Mouse (Mus musculus) forebrain, embryonic 11.5 days (tissue): ENCODE measurements at regions not wholly inside any gene's neighbourhood (a gene's known extent, or its start where the extent isn't known, plus 50 kb on each side); places are given as distances from the start of the nearest gene placed in this dataset.

Experiments
- ATAC-seq: fragments of 200-750 bp; cut with Nextera tagmentation; replicated peaks from 2 replicates; pipeline ENCODE4 v1.8.0; 2017; ENCODE audit warnings: moderate TSS enrichment; ENCODE audit not compliant: low FRiP score
- DNase-seq: peaks from one replicate; pipeline ENCODE4 v3.0.0-alpha.2; 2017; ENCODE audit warnings: low spot score
- H3K27ac ChIP-seq: fragments of 300-500 bp; sonication (generic); 2 replicates; pipeline ENCODE4 v1.5.1; 2014; ENCODE audit warnings: low read depth, low read length
- H3K27me3 ChIP-seq: fragments of 300-500 bp; sonication (generic); 2 replicates; pipeline ENCODE4 v1.6.1; 2014; ENCODE audit warnings: mild to moderate bottlenecking, low read length, mixed read lengths; ENCODE audit not compliant: control insufficient read depth, insufficient read depth
- H3K36me3 ChIP-seq: fragments of 300-500 bp; sonication (generic); 2 replicates; pipeline ENCODE4 v1.6.1; 2014; ENCODE audit warnings: mild to moderate bottlenecking, low read length, moderate library complexity, mixed read lengths; ENCODE audit not compliant: control insufficient read depth, insufficient read depth
- H3K4me1 ChIP-seq: fragments of 300-500 bp; sonication (generic); replicated peaks from 2 replicates; pipeline ENCODE4 v1.6.1; 2014; ENCODE audit warnings: low read length, mixed read lengths; ENCODE audit not compliant: control insufficient read depth, insufficient read depth
- H3K4me2 ChIP-seq: fragments of 300-500 bp; sonication (generic); 2 replicates; pipeline ENCODE4 v1.6.1; 2014; ENCODE audit warnings: low read depth, mild to moderate bottlenecking, low read length, moderate library complexity, mixed read lengths; ENCODE audit not compliant: severe bottlenecking
- H3K4me3 ChIP-seq: fragments of 300-500 bp; sonication (generic); 2 replicates; pipeline ENCODE4 v1.5.1; 2014; ENCODE audit warnings: low read depth, low read length
- H3K9ac ChIP-seq: fragments of 300-500 bp; sonication (generic); 2 replicates; pipeline ENCODE4 v1.6.1; 2014; ENCODE audit warnings: low read length
- H3K9me3 ChIP-seq: fragments of 300-500 bp; sonication (generic); 2 replicates; pipeline ENCODE4 v1.6.1; 2016; ENCODE audit warnings: low read length, mixed read lengths; ENCODE audit not compliant: control insufficient read depth
- WGBS: fragments of 180-500 bp; shearing (Covaris S2); extraction: QIAGEN DNeasy Blood & Tissue Kit; methylation state at CpG from one replicate; pipeline ENCODE4 v1.1.7; 2014; 5-methylcytosine and 5-hydroxymethylcytosine counted together

DNA sequence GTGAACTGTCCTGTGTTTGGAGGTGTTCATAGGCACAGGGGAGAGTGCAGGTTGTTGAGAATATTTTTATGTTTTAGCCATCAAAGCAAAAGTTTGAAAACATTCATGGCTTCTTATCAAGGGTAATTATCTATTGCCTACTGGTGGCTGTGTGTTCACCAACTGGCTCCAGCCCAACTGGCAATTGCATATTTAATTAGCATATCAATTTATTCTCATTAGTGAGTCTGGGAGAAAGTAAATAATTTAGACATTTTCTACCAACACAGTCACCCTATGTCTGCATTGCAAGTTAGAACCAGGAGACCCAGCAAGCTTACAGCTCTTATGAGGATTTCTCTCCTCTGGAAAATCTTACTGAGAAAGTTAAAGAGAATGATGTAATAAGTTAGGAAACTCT lies 561.0 kb downstream of the Dok5 start:
- DNase-seq = no peak
- ATAC-seq = no peak

DNA sequence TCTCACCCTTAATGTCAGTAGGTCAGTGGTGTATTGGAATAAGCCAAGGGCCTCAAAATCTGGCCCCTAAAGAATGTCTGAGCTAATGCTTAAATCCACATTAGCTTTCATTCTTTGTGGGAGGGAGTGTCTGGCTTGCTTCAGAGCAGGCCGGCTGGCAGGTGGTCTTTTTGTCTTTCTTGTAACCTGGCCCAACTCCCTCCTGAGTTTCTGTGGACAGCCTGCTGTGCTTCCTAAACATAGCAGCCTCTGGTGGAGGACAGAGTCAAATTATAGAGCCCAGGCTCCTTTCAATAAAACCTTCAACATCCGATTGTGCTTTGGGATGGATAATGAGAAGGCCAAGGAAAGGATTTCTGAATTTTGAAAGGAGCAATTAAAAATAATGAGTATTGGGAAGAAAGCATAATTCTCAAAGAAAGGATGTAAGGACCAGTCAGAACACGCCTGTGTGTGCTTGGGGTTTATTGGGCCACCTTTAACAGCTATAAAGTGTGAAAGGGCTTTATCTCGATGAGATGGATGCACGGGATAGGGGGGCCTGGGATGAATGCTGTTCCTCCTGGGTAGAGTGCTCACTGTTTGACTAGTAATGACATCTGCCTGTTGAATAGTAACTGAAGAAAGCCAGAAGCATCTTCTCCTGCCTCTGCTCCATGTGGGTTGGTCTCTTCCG lies 554.2 kb downstream of the Dok5 start:
- peak; percentile 61 for DNase-seq
- no peaks in the 10 kb centered on the region; the same call in 1 of the 2 replicates for H3K9me3 ChIP-seq
- ATAC-seq = peak; percentile 91
- H3K27me3 ChIP-seq = no peaks in the 10 kb centered on the region
- H3K9ac ChIP-seq = no peak overlapping the region
- H3K27ac ChIP-seq = no peak overlapping the region
- H3K4me3 ChIP-seq = no peak overlapping the region
- peaks cover 12% of the 10 kb centered on the region for H3K4me1 ChIP-seq
- WGBS = 9% methylated on average over 6 of the region's 6 CpGs
- no peak overlapping the region for H3K4me2 ChIP-seq
- no peaks in the 10 kb centered on the region for H3K36me3 ChIP-seq

More for the DNA sequence above, 561.0 kb downstream of the Dok5 start:
- Histone ChIP-seq H3K9me3 (no peaks in the 10 kb centered on the region), H3K9ac (no peak overlapping the region), H3K4me2 (no peak overlapping the region), H3K27ac (no peak overlapping the region), H3K4me1 (no peaks in the 10 kb centered on the region), H3K4me3 (no peak overlapping the region), H3K36me3 (no peaks in the 10 kb centered on the region), H3K27me3 (no peaks in the 10 kb centered on the region)

DNA sequence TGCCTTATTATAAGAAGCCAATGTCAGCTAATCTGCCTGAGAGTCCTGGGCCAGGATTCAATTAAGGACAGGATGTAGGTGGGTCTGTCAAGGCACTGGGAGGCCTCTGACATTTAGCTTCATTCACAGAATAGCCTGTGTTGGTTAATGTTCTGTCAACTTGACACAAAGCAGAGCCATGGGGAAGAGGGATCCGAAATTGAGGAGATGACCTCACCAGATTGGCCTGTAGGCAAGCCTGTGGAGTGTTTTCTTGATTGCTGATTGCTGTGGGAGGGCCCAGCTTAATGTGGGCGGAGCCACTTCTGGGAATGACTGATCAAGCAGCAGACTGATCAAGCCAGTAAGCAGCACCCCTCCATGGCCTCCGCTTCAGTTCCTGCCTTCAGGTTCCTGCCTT lies 548.5 kb downstream of the Dok5 start:
- Histone ChIP-seq H3K4me3 (no peak overlapping the region), H3K9ac (no peak overlapping the region), H3K9me3 (no peaks in the 10 kb centered on the region; the same call in 1 of the 2 replicates), H3K4me1 (no peaks in the 10 kb centered on the region), H3K27me3 (no peaks in the 10 kb centered on the region), H3K36me3 (no peaks in the 10 kb centered on the region), H3K4me2 (no peak overlapping the region), H3K27ac (no peak overlapping the region)
- no peak for ATAC-seq
- DNase-seq = no peak
- 77% methylated on average over 3 of the region's 3 CpGs for WGBS

DNA sequence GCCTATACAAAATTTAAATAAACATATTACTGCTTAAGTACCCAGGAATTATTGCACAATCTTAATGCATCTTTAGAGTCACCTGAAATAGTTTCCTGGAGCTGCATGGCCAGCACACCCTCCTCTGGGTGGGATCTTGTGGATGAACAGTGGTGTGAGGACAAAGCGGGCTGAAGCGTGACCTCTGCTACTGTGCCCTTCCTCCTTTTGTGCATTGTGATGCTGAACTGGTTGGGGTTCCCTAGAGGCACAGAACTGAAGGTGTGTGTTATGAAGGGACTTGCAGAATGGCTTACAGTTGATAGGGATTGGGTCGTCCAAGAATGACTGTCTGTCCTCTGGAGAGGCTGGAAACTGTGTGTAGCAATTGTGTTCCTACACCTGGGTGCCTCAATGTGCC lies 547.7 kb downstream of the Dok5 start:
- Histone ChIP-seq H3K9me3 (no peaks in the 10 kb centered on the region; the same call in 1 of the 2 replicates), H3K4me2 (no peak overlapping the region), H3K36me3 (no peaks in the 10 kb centered on the region), H3K27ac (no peak overlapping the region), H3K27me3 (no peaks in the 10 kb centered on the region), H3K4me3 (no peak overlapping the region), H3K4me1 (no peaks in the 10 kb centered on the region), H3K9ac (no peak overlapping the region)
- DNase-seq (no peak), ATAC-seq (no peak)
- WGBS = 92% methylated on average over 3 of the region's 3 CpGs

DNA sequence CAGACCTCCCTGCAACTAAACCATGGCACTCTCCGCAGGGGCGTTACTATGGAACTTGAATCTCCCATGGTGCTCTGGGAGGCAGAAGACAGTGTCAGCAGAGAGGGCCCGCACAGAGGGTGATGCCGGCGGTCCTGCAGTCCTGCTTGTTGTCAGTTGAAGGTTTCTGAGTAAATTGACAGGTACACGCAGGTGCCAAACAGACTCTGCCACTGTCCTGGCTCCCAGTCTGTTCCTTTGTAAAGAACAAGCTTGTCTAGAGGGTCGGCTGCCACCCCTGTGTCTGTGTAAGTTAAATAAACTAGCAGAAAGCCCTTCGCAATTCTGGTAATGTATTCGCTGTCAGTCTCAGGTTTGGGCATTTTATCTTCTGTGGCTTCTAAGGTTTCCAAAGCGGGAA lies 521.6 kb downstream of the Dok5 start:
- Histone ChIP-seq H3K9me3 (no peaks in the 10 kb centered on the region), H3K4me1 (no peaks in the 10 kb centered on the region), H3K4me2 (no peak overlapping the region), H3K27me3 (no peaks in the 10 kb centered on the region), H3K4me3 (no peak overlapping the region), H3K27ac (no peak overlapping the region), H3K36me3 (no peaks in the 10 kb centered on the region), H3K9ac (no peak overlapping the region)
- DNase-seq = no peak
- no peak for ATAC-seq
- whole genome bisulfite sequencing = 68% methylated on average over 10 of the region's 10 CpGs

DNA sequence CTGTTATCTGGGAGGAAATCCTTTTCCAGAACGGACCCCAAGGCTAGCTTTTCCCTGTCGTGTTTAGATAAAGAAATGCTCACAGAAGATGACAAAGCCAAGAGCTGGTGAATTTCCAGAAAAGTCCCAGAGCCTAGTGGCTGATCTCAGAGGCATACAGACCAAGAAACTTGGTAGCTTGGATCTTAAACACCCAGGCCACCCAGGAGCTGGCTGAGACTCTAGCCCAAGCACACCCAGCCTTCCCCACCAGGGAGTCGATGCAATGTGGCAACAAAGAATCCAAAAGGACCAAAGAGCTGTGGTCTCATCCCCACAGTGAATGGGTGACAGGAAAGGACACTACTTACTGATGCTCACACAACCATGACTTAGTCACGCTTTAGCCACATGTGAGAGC lies 513.8 kb downstream of the Dok5 start:
- no peaks in the 10 kb centered on the region for H3K36me3 ChIP-seq
- 79% methylated on average over 4 of the region's 4 CpGs for WGBS

DNA sequence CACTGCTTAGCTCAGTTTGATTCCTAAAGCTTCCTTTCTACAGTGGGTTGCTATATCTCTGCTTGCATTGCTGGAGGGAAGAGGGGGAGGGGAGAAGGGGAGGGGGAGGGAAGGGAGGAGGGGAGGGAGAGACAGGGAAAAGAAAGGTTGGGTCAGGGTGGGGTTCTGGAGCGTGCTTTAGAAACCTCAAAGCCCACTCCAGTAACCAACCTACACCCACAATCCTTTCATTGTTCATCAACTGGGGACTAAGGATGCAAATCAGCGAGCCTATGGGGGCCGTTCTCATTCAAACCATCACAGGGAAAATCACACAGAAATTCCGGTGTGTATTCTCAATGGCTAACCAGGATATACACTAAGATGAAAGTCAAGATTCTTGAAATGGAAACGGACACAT lies 510.7 kb downstream of the Dok5 start:
- H3K27ac ChIP-seq = no peak overlapping the region
- H3K9me3 ChIP-seq = no peaks in the 10 kb centered on the region
- H3K36me3 ChIP-seq = no peaks in the 10 kb centered on the region
- H3K4me1 ChIP-seq = no peaks in the 10 kb centered on the region
- no peak overlapping the region for H3K4me3 ChIP-seq
- H3K27me3 ChIP-seq = no peaks in the 10 kb centered on the region
- ATAC-seq = no peak
- H3K9ac ChIP-seq = no peak overlapping the region
- DNase-seq = no peak
- no peak overlapping the region for H3K4me2 ChIP-seq
- WGBS = 73% methylated on average over 5 of the region's 5 CpGs

More for the DNA sequence above, 513.8 kb downstream of the Dok5 start:
- H3K4me3 ChIP-seq = no peak overlapping the region
- H3K4me1 ChIP-seq = no peaks in the 10 kb centered on the region
- no peak overlapping the region for H3K27ac ChIP-seq
- no peaks in the 10 kb centered on the region for H3K27me3 ChIP-seq
- no peaks in the 10 kb centered on the region for H3K9me3 ChIP-seq
- H3K9ac ChIP-seq = no peak overlapping the region
- ATAC-seq = no peak
- no peak for DNase-seq
- H3K4me2 ChIP-seq = no peak overlapping the region

DNA sequence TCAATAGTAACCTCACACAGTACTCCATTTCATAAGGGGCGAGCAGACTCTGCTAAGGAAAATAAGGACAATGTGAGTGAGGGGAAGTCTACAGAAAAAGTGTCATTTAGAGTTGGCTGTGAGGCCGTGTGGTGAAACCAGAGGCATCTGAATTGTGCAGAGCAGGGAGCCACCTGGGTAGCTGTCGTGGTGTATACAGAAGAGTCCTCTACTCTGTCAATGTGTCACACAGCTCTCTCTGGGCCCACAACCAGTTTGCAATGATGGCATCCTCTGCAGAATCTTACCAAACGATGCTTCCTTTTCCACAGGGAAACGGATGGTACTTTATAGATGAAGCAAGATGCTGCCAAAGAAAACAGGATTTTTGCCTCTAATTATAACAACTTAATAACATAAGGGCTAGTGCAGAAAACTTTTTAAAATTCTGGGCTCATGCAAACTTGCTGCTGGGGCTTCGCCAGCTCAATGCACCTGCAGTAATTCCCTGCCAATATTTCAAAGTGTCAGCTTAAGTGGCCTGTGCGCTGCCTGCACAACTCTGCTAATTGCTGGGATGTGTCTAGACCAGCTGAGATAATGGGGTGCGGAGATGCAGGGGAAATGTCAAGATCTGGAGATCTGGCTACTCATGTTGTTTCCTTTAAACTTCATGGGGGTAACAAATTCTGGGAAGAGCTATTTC lies 505.8 kb downstream of the Dok5 start:
- ATAC-seq (no peak), DNase-seq (no peak)
- H3K9ac ChIP-seq = no peak overlapping the region
- H3K36me3 ChIP-seq = no peaks in the 10 kb centered on the region
- H3K27me3 ChIP-seq = no peaks in the 10 kb centered on the region
- H3K27ac ChIP-seq = no peak overlapping the region
- H3K9me3 ChIP-seq = no peaks in the 10 kb centered on the region
- WGBS = 78% methylated on average over 8 of the region's 8 CpGs
- H3K4me2 ChIP-seq = no peak overlapping the region
- no peak overlapping the region for H3K4me3 ChIP-seq
- H3K4me1 ChIP-seq = no peaks in the 10 kb centered on the region

DNA sequence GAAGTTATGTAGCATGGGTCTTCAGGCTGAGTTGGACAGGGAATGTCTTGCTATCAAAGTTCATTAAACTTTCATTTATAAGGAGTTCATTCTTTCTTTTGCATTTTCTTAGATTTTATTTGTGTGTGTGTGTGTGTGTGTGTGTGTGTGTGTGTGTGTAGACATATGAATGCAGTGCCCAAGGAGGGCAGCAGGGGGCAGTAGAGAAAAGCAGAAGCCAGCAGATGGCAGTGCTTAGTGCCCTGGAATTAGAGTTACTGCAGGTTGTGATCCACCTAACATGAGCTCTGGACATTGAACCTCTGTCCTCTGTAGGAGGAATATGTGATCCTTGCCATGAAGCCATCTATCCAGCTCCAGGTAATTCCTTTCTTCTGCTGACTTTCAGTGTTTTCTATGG lies 501.2 kb downstream of the Dok5 start:
- Histone ChIP-seq H3K27ac (no peak overlapping the region), H3K9ac (no peak overlapping the region), H3K4me3 (no peak overlapping the region), H3K4me2 (no peak overlapping the region), H3K9me3 (no peaks in the 10 kb centered on the region), H3K4me1 (no peaks in the 10 kb centered on the region), H3K36me3 (no peaks in the 10 kb centered on the region), H3K27me3 (no peaks in the 10 kb centered on the region)
- no peak for DNase-seq
- ATAC-seq = no peak
